Comparison of ENCODE assay signal across 8 mouse cellular contexts in genomic region chr1:97018978-97019377, GRCm38 (mm10).
A peak's percentile ranks its signal among the peaks of the same experiment; 100 is the strongest.
DNase-seq lines count a peak whose midpoint lies in the region; ATAC-seq lines count a peak whose summit lies in the region.

No protein-coding gene starts in this region.

- H3K4me3 ChIP-seq in midbrain, embryonic 14.5 days (replicated peaks; ENCODE audit: low read depth, low read length), result no peak overlapping the region
- H3K4me3 ChIP-seq in midbrain, embryonic 16.5 days (ENCODE audit: low read depth, low read length), result no peak overlapping the region
- no peak overlapping the region for H3K4me3 ChIP-seq in embryonic facial prominence, embryonic 11.5 days (ENCODE audit: low read depth, low read length)
- no peak overlapping the region for H3K4me3 ChIP-seq in neural tube, embryonic 11.5 days (ENCODE audit: low read depth, low read length)

- no peaks in the 10 kb centered on the region for H3K4me1 ChIP-seq in midbrain, embryonic 14.5 days (ENCODE audit: control insufficient read depth, insufficient read depth, low read length)
- no peaks in the 10 kb centered on the region for H3K4me1 ChIP-seq in midbrain, embryonic 16.5 days (ENCODE audit: control insufficient read depth, insufficient read depth, low read length)
- no peaks in the 10 kb centered on the region for H3K4me1 ChIP-seq in embryonic facial prominence, embryonic 11.5 days (ENCODE audit: control insufficient read depth, insufficient read depth, low read length)
- no peaks in the 10 kb centered on the region for H3K4me1 ChIP-seq in neural tube, embryonic 11.5 days (ENCODE audit: control insufficient read depth, insufficient read depth, low read length)

- ATAC-seq in midbrain, embryonic 14.5 days (ENCODE audit: low FRiP score, low TSS enrichment), result peak; percentile 60; the same call in 1 of the 2 replicates
- no peak for ATAC-seq in midbrain, embryonic 16.5 days
- ATAC-seq in embryonic facial prominence, embryonic 11.5 days (replicated peaks; ENCODE audit: insufficient number of reproducible peaks, low FRiP score, low TSS enrichment, low read depth), result no peak
- peak; percentile 53; the same call in 1 of the 2 replicates for ATAC-seq in neural tube, embryonic 11.5 days (ENCODE audit: insufficient read depth, low FRiP score, low TSS enrichment)

- DNase-seq in adrenal gland, postnatal 10 days, result peak; percentile 51
- DNase-seq in adrenal gland, adult 8-10 months, result no peak
- DNase-seq in midbrain, embryonic 14.5 days, result peak; percentile 86
- peak; percentile 76 for DNase-seq in embryonic facial prominence, embryonic 11.5 days (ENCODE audit: low spot score)
- peak; percentile 72 to 78 for DNase-seq in layer of hippocampus, postnatal 10 days (ENCODE audit: low spot score in 2 of 2)
- peak; percentile 38 for DNase-seq in neural tube, embryonic 11.5 days (ENCODE audit: low spot score)
- DNase-seq in gastrocnemius, adult 8-10 months (ENCODE audit: low spot score in 2 of 2), result no peak

- no peaks in the 10 kb centered on the region for H3K27me3 ChIP-seq in midbrain, embryonic 14.5 days (ENCODE audit: control insufficient read depth, insufficient read depth, low read length)
- H3K27me3 ChIP-seq in midbrain, embryonic 16.5 days (ENCODE audit: control insufficient read depth, insufficient read depth, low read depth, low read length), result no peaks in the 10 kb centered on the region
- no peaks in the 10 kb centered on the region for H3K27me3 ChIP-seq in embryonic facial prominence, embryonic 11.5 days (ENCODE audit: control insufficient read depth, insufficient read depth, low read length)
- H3K27me3 ChIP-seq in neural tube, embryonic 11.5 days (ENCODE audit: control insufficient read depth, insufficient read depth, low read length), result no peaks in the 10 kb centered on the region

- no peak overlapping the region for H3K9ac ChIP-seq in midbrain, embryonic 14.5 days (replicated peaks; ENCODE audit: low read length)
- H3K9ac ChIP-seq in midbrain, embryonic 16.5 days (ENCODE audit: low read depth, low read length), result no peak overlapping the region
- no peak overlapping the region for H3K9ac ChIP-seq in embryonic facial prominence, embryonic 11.5 days (replicated peaks; ENCODE audit: low read length)
- no peak overlapping the region for H3K9ac ChIP-seq in neural tube, embryonic 11.5 days (ENCODE audit: low read length)

- H3K9me3 ChIP-seq in midbrain, embryonic 14.5 days (ENCODE audit: control insufficient read depth, low read length), result no peaks in the 10 kb centered on the region
- H3K9me3 ChIP-seq in midbrain, embryonic 16.5 days (replicated peaks; ENCODE audit: control insufficient read depth, low read length, poor library complexity, severe bottlenecking), result no peaks in the 10 kb centered on the region
- no peaks in the 10 kb centered on the region for H3K9me3 ChIP-seq in embryonic facial prominence, embryonic 11.5 days (replicated peaks; ENCODE audit: control insufficient read depth, low read length)
- no peaks in the 10 kb centered on the region for H3K9me3 ChIP-seq in neural tube, embryonic 11.5 days (ENCODE audit: control insufficient read depth, low read length)

- H3K27ac ChIP-seq in midbrain, embryonic 14.5 days (replicated peaks; ENCODE audit: low read depth, low read length), result no peak overlapping the region
- H3K27ac ChIP-seq in midbrain, embryonic 16.5 days (ENCODE audit: low read length), result no peak overlapping the region
- no peak overlapping the region for H3K27ac ChIP-seq in embryonic facial prominence, embryonic 11.5 days (replicated peaks; ENCODE audit: low read depth, low read length)
- H3K27ac ChIP-seq in neural tube, embryonic 11.5 days (ENCODE audit: low read depth, low read length), result no peak overlapping the region

- no peak overlapping the region for H3K4me2 ChIP-seq in midbrain, embryonic 14.5 days (ENCODE audit: low read length)
- H3K4me2 ChIP-seq in midbrain, embryonic 16.5 days (ENCODE audit: low read length), result no peak overlapping the region
- no peak overlapping the region for H3K4me2 ChIP-seq in embryonic facial prominence, embryonic 11.5 days (ENCODE audit: low read depth, low read length)
- H3K4me2 ChIP-seq in neural tube, embryonic 11.5 days (ENCODE audit: low read depth), result no peak overlapping the region

- H3K36me3 ChIP-seq in midbrain, embryonic 14.5 days (ENCODE audit: control insufficient read depth, insufficient read depth, low read length), result no peaks in the 10 kb centered on the region
- H3K36me3 ChIP-seq in midbrain, embryonic 16.5 days (ENCODE audit: control insufficient read depth, insufficient read depth, low read length), result no peaks in the 10 kb centered on the region
- no peaks in the 10 kb centered on the region for H3K36me3 ChIP-seq in embryonic facial prominence, embryonic 11.5 days (replicated peaks; ENCODE audit: control insufficient read depth, insufficient read depth, low read depth, low read length)
- H3K36me3 ChIP-seq in neural tube, embryonic 11.5 days (ENCODE audit: control insufficient read depth, insufficient read depth, low read length), result no peaks in the 10 kb centered on the region

Comparison
In these comparisons a context has a peak if more than half of its experiments do, and no peak if none do; other contexts are left out.
1. DNase-seq: peak in adrenal gland, postnatal 10 days (single experiment), midbrain, embryonic 14.5 days (single experiment), embryonic facial prominence, embryonic 11.5 days (single experiment), layer of hippocampus, postnatal 10 days (2 of 2) and neural tube, embryonic 11.5 days (single experiment); none in adrenal gland, adult 8-10 months (single experiment) and gastrocnemius, adult 8-10 months (0 of 2).
2. ATAC-seq: peak in midbrain, embryonic 14.5 days (single experiment) and neural tube, embryonic 11.5 days (single experiment); none in midbrain, embryonic 16.5 days (single experiment) and embryonic facial prominence, embryonic 11.5 days (single experiment).